Mouse (Mus musculus) liver, embryonic 11.5 days (tissue): ENCODE measurements around the gene Saxo1. TPM values are rescaled to one million over a fixed set of nuclear protein-coding genes. Genes with fewer than 3 reads are reported as not detected.

ENCODE experiments used
- ATAC-seq: fragments of 200-750 bp; cut with Nextera tagmentation; replicated peaks from 2 replicates; pipeline ENCODE4 v1.8.0; 2017; ENCODE audit warnings: moderate number of reproducible peaks, mild to moderate bottlenecking, moderate TSS enrichment, moderate library complexity; ENCODE audit not compliant: low FRiP score
- DNase-seq: peaks from one replicate; pipeline ENCODE4 v3.0.0-alpha.2; 2017; ENCODE audit warnings: low spot score
- H3K27ac ChIP-seq: fragments of 300-500 bp; sonication (generic); 2 replicates; pipeline ENCODE4 v1.5.1; 2014; ENCODE audit warnings: mild to moderate bottlenecking, low read depth, low read length, control low read depth
- H3K27me3 ChIP-seq: fragments of 300-500 bp; sonication (generic); replicated peaks from 2 replicates; pipeline ENCODE4 v1.6.1; 2014; ENCODE audit warnings: low read length, mixed read lengths; ENCODE audit not compliant: control insufficient read depth, insufficient read depth
- H3K36me3 ChIP-seq: fragments of 300-500 bp; sonication (generic); 2 replicates; pipeline ENCODE4 v1.6.1; 2014; ENCODE audit warnings: mild to moderate bottlenecking, low read length, moderate library complexity, mixed read lengths; ENCODE audit not compliant: control insufficient read depth, insufficient read depth
- H3K4me1 ChIP-seq: fragments of 300-500 bp; sonication (generic); replicated peaks from 2 replicates; pipeline ENCODE4 v1.6.1; 2014; ENCODE audit warnings: low read length, mixed read lengths; ENCODE audit not compliant: control insufficient read depth, insufficient read depth
- H3K4me2 ChIP-seq: fragments of 300-500 bp; sonication (generic); 2 replicates; pipeline ENCODE4 v1.6.1; 2014; ENCODE audit warnings: mild to moderate bottlenecking, control low read depth, moderate library complexity
- H3K4me3 ChIP-seq: fragments of 300-500 bp; sonication (generic); 2 replicates; pipeline ENCODE4 v1.5.1; 2014; ENCODE audit warnings: low read depth, low read length, control low read depth
- H3K9ac ChIP-seq: fragments of 300-500 bp; sonication (generic); 2 replicates; pipeline ENCODE4 v1.6.1; 2014; ENCODE audit warnings: low read depth, low read length, control low read depth
- H3K9me3 ChIP-seq: fragments of 300-500 bp; sonication (generic); 2 replicates; pipeline ENCODE4 v1.6.1; 2016; ENCODE audit warnings: low read length, inconsistent platforms, mixed read lengths; ENCODE audit not compliant: control insufficient read depth
- WGBS: fragments of 180-500 bp; shearing (Covaris S2); extraction: QIAGEN DNeasy Blood & Tissue Kit; methylation state at CpG from one replicate; pipeline ENCODE4 v1.1.7; 2014; 5-methylcytosine and 5-hydroxymethylcytosine counted together
- polyA plus RNA-seq: library from polyadenylated mRNA; unstranded; fragments of >200 nt; fragmentation: Nextera tagmentation; extraction: Ambion mirVana; gene quantifications from 2 replicates; pipeline ENCODE4 v1.2.1, GENCODE M21; 2014

Gene Saxo1
- polyA plus RNA-seq, 1 experiment from 2014 or later: not detected

DNA sequence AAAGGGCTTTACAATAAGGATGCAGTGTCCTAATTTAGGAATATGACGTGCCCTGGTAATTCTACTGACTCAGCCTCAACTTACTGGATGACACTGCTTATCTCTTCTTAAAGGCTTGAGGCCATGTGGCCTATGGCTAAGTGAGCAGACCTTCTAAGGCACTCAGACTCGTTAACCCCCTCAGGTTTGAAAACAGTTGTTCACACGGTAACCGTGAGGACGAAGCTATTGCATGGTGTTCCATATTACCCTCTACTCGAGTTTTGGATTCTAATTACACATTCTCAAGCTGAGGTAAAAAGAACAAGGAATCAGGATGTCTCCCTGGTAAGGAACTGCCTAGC, 16.8 kb upstream of the Saxo1 start:
- WGBS: 14% methylated on average over 6 of the region's 6 CpGs
- peak overlapping the region; percentile 80 for H3K4me3 ChIP-seq
- DNase-seq (no peak), ATAC-seq (peak; percentile 25)
- H3K4me2 ChIP-seq: peak overlapping the region; percentile 82
- H3K9ac ChIP-seq: peak overlapping the region; percentile 91
- H3K36me3 ChIP-seq: peaks cover 2% of the 10 kb centered on the region; the same call in 1 of the 2 replicates
- no peaks in the 10 kb centered on the region for H3K9me3 ChIP-seq
- H3K4me1 ChIP-seq: peaks cover 16% of the 10 kb centered on the region
- no peaks in the 10 kb centered on the region for H3K27me3 ChIP-seq
- H3K27ac ChIP-seq: peak overlapping the region; percentile 93

DNA sequence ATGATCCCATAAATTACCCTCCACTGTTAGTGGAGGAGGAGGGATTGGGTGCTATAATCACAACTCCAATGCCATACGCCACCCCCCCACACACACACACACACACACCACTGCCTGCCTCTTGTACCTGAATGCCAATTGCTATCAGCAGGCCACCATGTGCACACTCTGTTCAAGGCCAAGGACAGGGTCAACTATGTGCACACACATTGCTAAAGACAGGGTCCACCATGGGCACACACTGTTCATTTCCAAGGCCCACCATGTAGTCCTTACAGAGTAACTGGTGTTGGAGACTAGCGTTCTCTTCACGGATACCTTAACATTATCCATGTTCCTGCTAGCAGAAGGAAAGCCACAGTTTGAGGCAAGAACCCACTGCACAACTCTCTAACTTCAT, 2.9 kb upstream of the Saxo1 start:
- Histone ChIP-seq H3K36me3 (no peaks in the 10 kb centered on the region), H3K4me1 (no peaks in the 10 kb centered on the region; the same call in 1 of the 2 replicates), H3K9me3 (no peaks in the 10 kb centered on the region), H3K4me3 (no peak overlapping the region), H3K27ac (no peak overlapping the region), H3K9ac (no peak overlapping the region), H3K27me3 (no peaks in the 10 kb centered on the region), H3K4me2 (no peak overlapping the region)
- ATAC-seq (no peak), DNase-seq (no peak)
- 91% methylated on average over 3 of the region's 3 CpGs for WGBS

DNA sequence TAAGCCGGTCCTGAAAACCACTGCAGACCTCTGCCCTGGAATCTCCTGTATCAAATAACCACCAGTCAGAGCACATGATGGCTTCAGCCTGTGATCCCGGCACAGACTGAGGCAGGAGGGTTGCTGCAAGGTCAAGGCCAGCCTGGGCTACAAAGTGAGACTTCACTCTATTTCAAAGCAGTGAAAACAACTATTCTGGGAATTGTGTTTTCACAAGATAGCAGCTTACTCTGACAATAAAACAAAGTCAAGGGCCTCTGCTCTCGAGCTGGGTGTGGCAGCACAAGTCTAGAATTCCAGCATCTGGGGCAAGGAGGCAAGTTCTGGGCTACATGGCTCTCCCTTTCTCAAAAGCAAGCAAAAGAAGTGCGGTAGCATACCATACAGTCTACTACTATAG, 878 bp upstream of the Saxo1 start:
- H3K27me3 ChIP-seq: no peaks in the 10 kb centered on the region
- no peaks in the 10 kb centered on the region for H3K9me3 ChIP-seq
- no peak overlapping the region for H3K9ac ChIP-seq
- H3K4me1 ChIP-seq: no peaks in the 10 kb centered on the region
- H3K36me3 ChIP-seq: no peaks in the 10 kb centered on the region
- 56% methylated on average over 4 of the region's 4 CpGs for WGBS
- ATAC-seq: no peak
- DNase-seq: no peak
- H3K4me2 ChIP-seq: no peak overlapping the region
- no peak overlapping the region for H3K27ac ChIP-seq
- no peak overlapping the region for H3K4me3 ChIP-seq

DNA sequence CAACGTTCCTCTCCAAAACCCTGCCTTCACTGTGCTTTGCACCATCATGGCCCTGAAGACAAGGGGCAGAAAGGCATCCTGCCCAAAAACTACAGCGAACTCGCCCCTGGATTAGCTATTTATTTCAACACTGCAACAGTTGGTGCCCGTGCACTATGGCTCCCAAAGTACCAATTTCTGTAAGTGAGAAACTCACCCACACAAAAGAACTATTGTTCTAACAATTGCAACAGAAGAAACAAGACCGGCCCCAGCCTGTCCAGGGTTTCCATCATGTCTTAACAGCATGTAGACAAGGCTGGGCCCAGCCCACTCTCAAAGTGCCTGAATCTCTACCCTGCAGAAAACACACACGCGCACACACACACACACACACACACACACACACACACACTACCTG, 757 bp downstream of the Saxo1 start:
- ATAC-seq (no peak), DNase-seq (no peak)
- Histone ChIP-seq H3K4me3 (no peak overlapping the region), H3K27ac (no peak overlapping the region), H3K36me3 (no peaks in the 10 kb centered on the region), H3K4me1 (no peaks in the 10 kb centered on the region), H3K4me2 (no peak overlapping the region), H3K27me3 (no peaks in the 10 kb centered on the region), H3K9me3 (no peaks in the 10 kb centered on the region), H3K9ac (no peak overlapping the region)
- WGBS: 79% methylated on average over 7 of the region's 7 CpGs

DNA sequence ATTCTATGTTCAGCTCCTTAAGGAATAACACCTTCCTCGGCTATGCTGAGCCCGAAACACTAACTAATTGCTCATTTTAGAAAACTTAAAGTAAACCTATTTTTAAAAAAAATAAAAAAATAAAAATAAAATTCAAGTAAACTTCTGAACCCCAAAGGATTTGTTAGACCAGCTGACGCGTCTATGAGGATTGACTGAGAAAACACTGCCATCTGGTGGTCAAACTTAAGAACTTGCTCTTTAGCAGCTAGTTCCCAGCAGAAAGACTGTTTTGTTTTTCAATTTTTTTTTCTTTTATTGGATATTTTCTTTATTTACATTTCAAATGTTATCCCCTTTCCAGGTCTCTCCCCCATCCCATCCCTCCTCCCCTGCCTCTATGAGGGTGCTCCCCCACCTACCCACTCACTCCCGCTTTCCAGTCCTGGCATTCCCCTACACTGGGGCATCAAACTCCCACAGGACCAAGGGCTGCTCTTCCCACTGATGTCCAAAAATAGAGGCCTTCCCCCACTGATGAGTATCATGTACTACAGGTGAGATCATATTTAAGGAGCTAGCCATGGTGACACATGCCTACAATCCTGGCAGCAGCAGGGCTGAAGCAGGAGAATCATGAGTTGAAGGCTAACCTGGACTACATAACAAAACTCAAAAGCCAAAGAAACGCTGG, 3.0 kb downstream of the Saxo1 start:
- Histone ChIP-seq H3K4me3 (no peak overlapping the region), H3K4me2 (no peak overlapping the region), H3K9ac (no peak overlapping the region), H3K9me3 (no peaks in the 10 kb centered on the region), H3K4me1 (no peaks in the 10 kb centered on the region), H3K27ac (no peak overlapping the region), H3K36me3 (no peaks in the 10 kb centered on the region), H3K27me3 (no peaks in the 10 kb centered on the region)
- WGBS: 21% methylated on average over 6 of the region's 6 CpGs
- no peak for ATAC-seq
- no peak for DNase-seq

DNA sequence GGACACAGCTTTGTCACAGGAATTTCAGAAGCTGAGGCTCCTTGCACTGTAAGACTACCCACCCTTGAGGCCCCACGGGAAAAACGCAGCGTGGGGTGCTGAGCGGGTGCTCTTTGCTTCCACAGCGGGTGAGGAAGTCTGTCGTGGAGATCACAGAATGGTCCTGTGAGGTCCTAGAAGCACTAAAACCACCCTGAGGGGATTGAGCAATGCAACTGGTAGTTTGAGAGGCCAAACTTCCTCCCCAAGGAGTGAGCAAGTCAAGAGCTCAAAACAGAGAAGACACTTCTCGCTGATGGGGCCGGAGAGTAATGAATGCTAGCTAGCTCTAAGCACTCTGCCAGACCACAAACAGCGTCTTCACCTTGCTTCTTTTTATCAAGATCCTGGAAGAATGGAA, 9.8 kb downstream of the Saxo1 start:
- H3K9ac ChIP-seq: no peak overlapping the region
- no peak overlapping the region for H3K4me3 ChIP-seq
- no peaks in the 10 kb centered on the region for H3K9me3 ChIP-seq
- no peak overlapping the region for H3K27ac ChIP-seq
- ATAC-seq (no peak), DNase-seq (no peak)
- no peaks in the 10 kb centered on the region for H3K27me3 ChIP-seq
- H3K36me3 ChIP-seq: no peaks in the 10 kb centered on the region
- H3K4me2 ChIP-seq: no peak overlapping the region
- no peaks in the 10 kb centered on the region for H3K4me1 ChIP-seq
- WGBS: 59% methylated on average over 9 of the region's 9 CpGs

DNA sequence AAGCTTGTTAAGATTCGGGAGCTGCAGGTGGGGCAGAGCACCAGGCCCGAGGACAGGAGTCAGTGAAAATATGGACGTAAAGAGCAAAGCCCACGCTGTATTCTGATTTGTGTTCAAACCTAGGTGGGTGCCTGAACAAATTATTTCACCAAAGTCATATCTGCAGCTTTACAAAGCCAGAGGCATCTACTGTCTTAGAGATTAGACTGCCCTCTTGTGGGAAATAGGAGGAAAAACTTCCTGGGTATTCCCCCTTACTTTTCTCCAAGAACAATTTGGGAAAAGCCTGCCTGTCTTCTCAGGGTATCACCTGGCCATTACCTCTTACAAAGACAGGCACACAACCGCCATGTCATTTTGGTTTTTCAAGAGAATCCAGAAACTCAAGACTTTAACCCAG, 12.5 kb downstream of the Saxo1 start:
- DNase-seq (no peak), ATAC-seq (no peak)
- Histone ChIP-seq H3K27me3 (no peaks in the 10 kb centered on the region), H3K4me3 (no peak overlapping the region), H3K4me1 (no peaks in the 10 kb centered on the region), H3K36me3 (no peaks in the 10 kb centered on the region), H3K27ac (no peak overlapping the region), H3K9ac (no peak overlapping the region), H3K4me2 (no peak overlapping the region), H3K9me3 (no peaks in the 10 kb centered on the region)
- 52% methylated on average over 5 of the region's 5 CpGs for WGBS

DNA sequence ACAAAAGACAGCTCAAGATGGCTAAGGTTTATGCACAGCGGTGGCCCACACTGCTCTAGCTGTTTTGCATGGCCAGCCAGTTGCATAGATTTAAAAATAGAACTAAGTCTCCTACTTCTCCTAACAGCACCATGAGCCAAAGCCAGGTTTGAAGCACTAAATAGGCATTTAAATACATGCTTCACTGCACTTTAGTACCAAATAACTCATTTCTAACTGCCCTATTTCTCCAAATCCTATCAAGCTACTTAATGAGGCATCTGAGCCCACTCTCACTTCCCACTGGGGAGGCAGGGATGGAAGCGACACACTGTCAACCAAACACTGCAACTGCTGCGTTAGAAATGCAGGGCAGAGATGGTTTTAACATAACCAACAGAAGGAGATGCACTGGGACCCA, 14.1 kb downstream of the Saxo1 start:
- Histone ChIP-seq H3K36me3 (no peaks in the 10 kb centered on the region), H3K4me3 (no peak overlapping the region)

DNA sequence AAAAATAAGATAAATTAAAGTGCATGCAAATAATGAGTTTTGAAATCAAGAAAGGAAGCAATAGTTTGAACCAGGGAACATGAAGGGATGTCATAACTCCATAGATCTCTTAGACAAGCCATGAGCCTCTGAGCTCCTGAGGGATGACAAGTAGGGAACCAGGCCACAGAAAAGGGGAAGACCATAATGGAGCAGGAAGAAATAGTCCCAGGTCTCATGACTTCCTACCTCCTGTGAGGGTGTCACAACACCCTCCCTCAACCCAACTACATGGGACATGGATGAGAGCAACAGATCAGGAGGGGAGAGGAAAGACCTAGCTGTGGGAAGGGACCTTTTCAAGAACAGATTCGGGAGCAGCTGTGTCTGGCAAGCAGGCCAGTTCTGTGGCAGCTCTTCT, 16.6 kb downstream of the Saxo1 start:
- no peaks in the 10 kb centered on the region for H3K27me3 ChIP-seq
- ATAC-seq (no peak), DNase-seq (no peak)
- no peaks in the 10 kb centered on the region for H3K9me3 ChIP-seq
- H3K27ac ChIP-seq: no peak overlapping the region
- no peak overlapping the region for H3K9ac ChIP-seq
- WGBS: 70% methylated on average over 1 of the region's 1 CpGs
- no peaks in the 10 kb centered on the region for H3K4me1 ChIP-seq
- H3K36me3 ChIP-seq: no peaks in the 10 kb centered on the region
- no peak overlapping the region for H3K4me2 ChIP-seq
- no peak overlapping the region for H3K4me3 ChIP-seq

More for the DNA sequence above, 14.1 kb downstream of the Saxo1 start:
- H3K27me3 ChIP-seq: no peaks in the 10 kb centered on the region
- no peak for DNase-seq
- no peak overlapping the region for H3K4me2 ChIP-seq
- H3K9me3 ChIP-seq: no peaks in the 10 kb centered on the region
- no peak overlapping the region for H3K27ac ChIP-seq
- no peaks in the 10 kb centered on the region for H3K4me1 ChIP-seq
- 77% methylated on average over 3 of the region's 3 CpGs for WGBS
- ATAC-seq: no peak
- no peak overlapping the region for H3K9ac ChIP-seq
